Mouse (Mus musculus): ENCODE data around the gene Ehd4.

DNA sequence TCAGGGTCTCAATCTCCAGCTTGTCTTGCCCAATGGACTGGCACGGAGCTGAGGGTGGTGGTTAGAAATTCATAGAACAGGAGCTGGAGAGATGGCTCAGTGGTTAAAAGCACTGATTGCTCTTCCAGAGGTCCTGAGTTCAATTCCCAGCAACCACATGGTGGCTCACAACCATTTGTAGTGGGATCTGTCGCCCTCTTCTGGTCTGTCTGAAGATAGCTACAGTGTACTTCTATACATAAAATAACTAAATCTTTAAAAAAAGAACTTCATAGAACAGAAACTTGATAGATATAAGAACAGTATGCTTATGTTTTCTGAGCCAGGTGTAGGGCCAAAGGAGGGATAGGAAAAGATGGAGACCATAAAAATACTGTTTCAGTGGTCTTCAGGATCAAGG lies 72.0 kb downstream of the Ehd4 start:
- TF ChIP-seq GATA1 (IDR thresholded peaks at IDR 0.05; ENCODE audit: borderline replicate concordance, low read length) (no peak), FLI1 (IDR thresholded peaks at IDR 0.05; ENCODE audit: low read length) (no peak)

Measured in megakaryocyte, embryonic 14.5 days (primary cell).